Mouse (Mus musculus): ENCODE data around the gene Ntrk2. TPM values are rescaled to one million over a fixed set of nuclear protein-coding genes. Genes with fewer than 3 reads are reported as not detected.
"Not testable (repeated sequence)": the region's sequence is repeated elsewhere in the genome, so short reads cannot be mapped to it uniquely, and the experiment has no call there.

Ntrk2 gene
- total RNA-seq, 2 experiments from 2014 or later = 13.5 to 14.5 TPM

GRCm38 (mm10) chr13:59030574-59030973 lies 224.2 kb downstream of the Ntrk2 start:
- DNase-seq (ENCODE audit: low spot score in 2 of 2) = no peak

GRCm38 (mm10) chr13:59040156-59040915 lies 234.0 kb downstream of the Ntrk2 start:
- DNase-seq (ENCODE audit: low spot score in 2 of 2) = no peak

GRCm38 (mm10) chr13:59041013-59041764 lies 234.8 kb downstream of the Ntrk2 start:
- DNase-seq (ENCODE audit: low spot score in 2 of 2) = no peak

GRCm38 (mm10) chr13:59052188-59052587 lies 245.8 kb downstream of the Ntrk2 start:
- DNase-seq (ENCODE audit: low spot score in 2 of 2) = no peak

GRCm38 (mm10) chr13:59054331-59054730 lies 248.0 kb downstream of the Ntrk2 start:
- DNase-seq (ENCODE audit: low spot score in 2 of 2) = not testable (repeated sequence)

GRCm38 (mm10) chr13:59056859-59057258 lies 250.5 kb downstream of the Ntrk2 start:
- no peak for DNase-seq (ENCODE audit: low spot score in 2 of 2)

DNA sequence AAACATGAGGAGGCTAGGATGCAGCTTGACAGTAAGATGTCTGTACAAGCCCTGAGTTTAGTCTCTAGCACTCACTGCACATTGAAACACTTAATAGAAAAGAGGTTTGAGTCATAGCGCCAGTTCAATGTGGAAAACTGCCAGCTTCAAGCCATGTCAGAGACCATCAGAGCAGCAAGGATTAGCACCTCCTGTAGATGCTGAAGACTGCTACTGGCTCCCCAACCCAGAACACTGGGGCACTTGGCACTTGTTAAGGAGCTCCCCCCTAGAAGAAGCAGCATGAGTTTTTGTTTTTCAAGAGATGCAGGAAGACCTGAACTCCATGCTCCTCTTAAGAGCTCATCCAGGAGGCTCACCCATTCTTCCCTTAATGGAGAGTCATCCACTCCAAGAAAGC lies 251.5 kb downstream of the Ntrk2 start:
- DNase-seq (ENCODE audit: low spot score in 2 of 2) = no peak

GRCm38 (mm10) chr13:59059118-59059517 lies 252.7 kb downstream of the Ntrk2 start:
- no peak for DNase-seq (ENCODE audit: low spot score in 2 of 2)

- no peak for DNase-seq (ENCODE audit: low spot score in 2 of 2)
Observed at GRCm38 (mm10) chr13:59065677-59066076, 259.3 kb downstream of the Ntrk2 start.

DNA sequence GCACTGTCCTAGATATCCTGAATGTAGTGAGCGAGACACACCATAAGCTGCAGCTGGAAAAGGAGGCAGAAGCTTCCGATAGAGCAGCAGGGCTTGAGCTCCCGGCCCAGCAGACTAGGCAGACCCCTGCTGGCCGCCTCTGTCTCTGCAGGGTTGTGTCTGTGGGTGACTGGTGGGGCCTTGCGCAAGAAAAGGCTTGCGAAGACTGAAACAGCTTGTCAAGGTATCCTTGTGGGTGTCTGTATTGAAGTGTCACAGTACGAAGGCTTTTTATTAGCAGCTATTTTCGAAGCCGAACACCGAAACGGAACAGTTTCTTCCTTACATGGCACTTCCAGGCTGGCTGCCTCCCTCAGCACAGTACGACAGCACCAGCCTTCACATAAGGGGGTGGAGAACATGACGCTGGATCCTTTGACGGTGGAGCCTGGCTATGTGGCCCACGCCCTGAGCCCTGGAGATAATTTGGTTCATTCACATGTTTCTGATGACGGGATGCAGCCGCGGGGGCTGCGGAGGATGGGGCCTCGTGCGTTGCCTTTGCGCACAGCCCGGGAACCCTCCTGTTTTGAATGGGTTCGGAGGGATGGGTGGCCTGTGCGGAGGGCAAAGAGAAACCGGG lies 267.4 kb downstream of the Ntrk2 start:
- peak; percentile 44 to 69 for DNase-seq (ENCODE audit: low spot score in 2 of 2)

DNA sequence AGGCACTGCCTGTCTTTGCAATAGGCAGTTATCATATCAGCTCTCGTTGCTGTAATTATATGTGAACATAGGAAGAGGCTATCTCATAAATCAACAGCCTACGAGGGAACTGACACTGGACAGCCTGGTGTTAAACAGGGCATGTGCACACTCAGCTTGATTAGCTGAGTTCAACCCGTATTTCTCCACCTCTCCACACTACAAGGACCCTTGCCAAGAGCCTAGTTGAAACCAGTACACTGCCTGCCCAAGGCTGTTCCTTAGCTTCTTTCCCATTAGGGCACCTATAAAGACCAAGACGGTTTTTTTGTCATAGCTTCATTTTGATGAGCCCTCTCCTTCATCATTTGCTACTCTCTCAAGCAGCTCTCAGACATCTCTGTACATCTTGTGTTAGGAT lies 270.1 kb downstream of the Ntrk2 start:
- DNase-seq (ENCODE audit: low spot score in 2 of 2) = no peak

DNA sequence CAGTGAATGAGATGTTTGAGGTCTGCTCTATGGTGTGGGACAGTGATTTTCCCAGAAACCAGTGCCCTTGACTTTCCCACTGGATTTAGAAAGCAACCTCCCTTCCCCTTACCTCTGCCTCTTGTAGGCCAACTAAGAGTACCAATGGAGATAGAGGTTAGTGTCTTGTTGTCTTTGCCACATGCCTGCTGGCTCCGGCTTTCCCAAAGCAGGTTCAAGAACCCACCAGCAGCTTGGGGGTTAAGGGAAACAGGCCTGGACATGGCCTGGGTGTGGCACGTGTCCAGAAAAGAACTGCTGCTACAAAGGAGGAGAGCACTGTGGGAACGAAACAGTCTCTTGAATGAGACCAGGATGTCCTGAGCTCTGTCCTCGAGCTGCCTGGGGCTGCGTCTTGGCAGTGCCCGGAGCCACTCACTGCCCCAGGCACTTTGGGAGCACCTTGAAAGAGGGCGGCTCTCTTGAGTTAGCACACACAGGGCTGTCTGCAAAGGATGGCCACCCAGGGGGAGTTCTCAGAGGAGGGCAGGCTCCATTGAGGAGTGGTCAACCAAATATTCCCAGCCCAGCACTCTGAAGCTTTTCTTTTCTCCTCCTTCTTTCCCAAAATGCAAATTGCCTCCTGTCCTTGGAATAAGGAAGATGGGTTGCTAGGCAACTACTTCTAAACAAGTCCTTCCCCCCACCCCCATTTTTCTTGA lies 273.5 kb downstream of the Ntrk2 start:
- DNase-seq (ENCODE audit: low spot score in 2 of 2) = no peak

DNA sequence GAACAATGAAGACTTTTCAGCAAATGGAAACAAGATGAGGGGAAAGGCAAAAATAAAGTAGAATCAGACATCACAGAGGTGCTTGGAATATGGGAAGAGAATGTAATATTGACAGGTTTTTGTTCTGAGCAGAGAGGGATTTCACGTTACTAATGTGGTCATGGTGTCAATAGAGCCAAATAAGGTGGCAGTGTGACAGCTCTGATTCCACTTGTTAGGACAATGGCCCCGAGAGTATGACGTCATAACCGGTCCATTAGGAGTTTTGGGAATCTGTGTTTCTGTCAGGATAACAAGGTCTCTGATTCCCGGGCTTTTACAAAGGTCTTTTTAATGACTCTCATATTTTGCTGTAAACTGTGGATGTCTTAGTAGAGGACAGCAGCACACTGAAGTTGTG lies 274.1 kb downstream of the Ntrk2 start:
- no peak for DNase-seq (ENCODE audit: low spot score in 2 of 2)

- no peak for DNase-seq (ENCODE audit: low spot score in 2 of 2)
Observed at GRCm38 (mm10) chr13:59089016-59089415, 282.6 kb downstream of the Ntrk2 start.

GRCm38 (mm10) chr13:59091138-59091971 lies 285.0 kb downstream of the Ntrk2 start:
- DNase-seq (ENCODE audit: low spot score in 2 of 2) = no peak

- DNase-seq (ENCODE audit: low spot score in 2 of 2) = no peak
Observed at GRCm38 (mm10) chr13:59092045-59092857, 285.9 kb downstream of the Ntrk2 start.

GRCm38 (mm10) chr13:59092858-59093154 lies 286.4 kb downstream of the Ntrk2 start:
- DNase-seq (ENCODE audit: low spot score in 2 of 2) = no peak

- no peak for DNase-seq (ENCODE audit: low spot score in 2 of 2)
Observed at GRCm38 (mm10) chr13:59094722-59095121, 288.4 kb downstream of the Ntrk2 start.

- no peak for DNase-seq (ENCODE audit: low spot score in 2 of 2)
Observed at GRCm38 (mm10) chr13:59095811-59096391, 289.5 kb downstream of the Ntrk2 start.

DNA sequence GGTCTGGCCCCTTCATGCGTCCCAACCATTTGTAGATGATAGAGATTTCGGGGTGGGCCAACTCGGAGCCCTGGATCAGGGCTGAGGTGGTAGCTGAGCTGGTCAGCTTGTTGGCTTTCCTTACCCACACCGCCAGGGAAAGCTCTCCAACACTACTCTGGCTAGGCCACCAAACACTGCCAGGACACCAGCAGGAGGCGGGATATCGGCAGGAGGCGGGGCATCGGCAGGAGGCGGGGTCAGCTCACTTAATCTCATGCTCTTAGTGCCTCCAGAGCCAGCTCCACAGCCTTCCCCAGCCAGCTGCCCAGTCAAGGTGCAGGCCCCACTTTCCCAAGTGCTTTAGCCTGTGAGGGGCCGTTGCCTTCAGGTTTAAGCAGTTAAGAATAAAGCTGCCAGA lies 293.7 kb downstream of the Ntrk2 start:
- DNase-seq (ENCODE audit: low spot score in 2 of 2) = no peak

Measured in adrenal gland, postnatal 4 days (tissue).